Mouse (Mus musculus) MEL (cell line): ENCODE data around the gene Xcr1. TPM values are rescaled to one million over a fixed set of nuclear protein-coding genes. Genes with fewer than 3 reads are reported as not detected.

Source experiments
- DNase-seq: peaks from one replicate; pipeline ENCODE4 v3.0.0; 2011; ENCODE audit warnings: low read depth, low spot score
- H3K27ac ChIP-seq: 2 replicates; pipeline ENCODE4 v1.5.1; 2012; ENCODE audit warnings: low read depth, mild to moderate bottlenecking, control low read depth, low read length, moderate library complexity; ENCODE audit not compliant: control insufficient read depth
- H3K27me3 ChIP-seq, 2 experiments: fragments of 150-350 bp in 1 of 2; sonication (generic) in 1 of 2; 2 replicates each; pipeline ENCODE4 v1.6.1; 2012; ENCODE audit warnings: low read length in 2 of 2, mild to moderate bottlenecking in 2 of 2, improper control_type of control experiment in 1 of 2, moderate library complexity in 1 of 2; ENCODE audit not compliant: insufficient read depth in 2 of 2, control insufficient read depth in 1 of 2
- H3K36me3 ChIP-seq, 2 experiments: 2 replicates each; pipeline ENCODE4 v1.6.1; 2012 to 2014; ENCODE audit warnings: low read length in 2 of 2, improper control_type of control experiment in 1 of 2, inconsistent platforms in 1 of 2, mild to moderate bottlenecking in 1 of 2; ENCODE audit not compliant: insufficient read depth in 2 of 2, control insufficient read depth in 1 of 2
- H3K4me1 ChIP-seq, 2 experiments: fragments of 150-350 bp in 1 of 2; sonication (generic) in 1 of 2; 2 replicates each; pipeline ENCODE4 v1.6.1; 2012; ENCODE audit warnings: low read length in 2 of 2, improper control_type of control experiment in 1 of 2, mild to moderate bottlenecking in 1 of 2; ENCODE audit not compliant: insufficient read depth in 2 of 2, control insufficient read depth in 1 of 2
- H3K4me3 ChIP-seq, 2 experiments: fragments of 150-350 bp in 1 of 2; sonication (generic) in 1 of 2; 2 replicates each; pipeline ENCODE4 v1.5.1; 2012; ENCODE audit warnings: low read depth in 2 of 2, low read length in 2 of 2, mild to moderate bottlenecking in 2 of 2, moderate library complexity in 2 of 2, control low read depth in 1 of 2, improper control_type of control experiment in 1 of 2; ENCODE audit not compliant: control insufficient read depth in 1 of 2, insufficient read depth in 1 of 2
- H3K79me2 ChIP-seq: 2 replicates; pipeline ENCODE4 v1.6.1; 2012; ENCODE audit warnings: mild to moderate bottlenecking, low read length, moderate library complexity; ENCODE audit not compliant: control insufficient read depth, poor library complexity, insufficient read depth
- H3K9ac ChIP-seq: 2 replicates; pipeline ENCODE4 v1.6.1; 2012; ENCODE audit warnings: low read depth, mild to moderate bottlenecking, control low read depth, low read length, moderate library complexity; ENCODE audit not compliant: control insufficient read depth, poor library complexity, severe bottlenecking
- H3K9me3 ChIP-seq: fragments of 150-350 bp; sonication (generic); replicated peaks from 2 replicates; pipeline ENCODE4 v1.6.1; 2012; ENCODE audit warnings: mild to moderate bottlenecking, low read length, improper control_type of control experiment, moderate library complexity; ENCODE audit not compliant: insufficient read depth
- CHD2 ChIP-seq: IDR thresholded peaks from 2 replicates; pipeline ENCODE4 v1.6.1; 2011; ENCODE audit warnings: low read length, improper control_type of control experiment
- E2F4 ChIP-seq: IDR thresholded peaks from 2 replicates; pipeline ENCODE4 v1.6.1; 2011; ENCODE audit warnings: low read depth, low read length, improper control_type of control experiment, borderline replicate concordance
- ELF1 ChIP-seq: IDR thresholded peaks from 2 replicates; pipeline ENCODE4 v1.6.1; 2014; ENCODE audit warnings: low read depth, mild to moderate bottlenecking, inconsistent platforms, low read length, improper control_type of control experiment, moderate library complexity
- JUND ChIP-seq: IDR thresholded peaks from 2 replicates; pipeline ENCODE4 v1.6.1; 2011; ENCODE audit warnings: low read depth, mild to moderate bottlenecking, improper control_type of control experiment, low read length
- MAX ChIP-seq: IDR thresholded peaks from 2 replicates; pipeline ENCODE4 v1.6.1; 2011; ENCODE audit warnings: low read length, improper control_type of control experiment
- MAZ ChIP-seq: IDR thresholded peaks from 2 replicates; pipeline ENCODE4 v1.6.1; 2012; ENCODE audit warnings: low read depth, mild to moderate bottlenecking, inconsistent platforms, low read length, improper control_type of control experiment
- MEF2A ChIP-seq: IDR thresholded peaks from 2 replicates; pipeline ENCODE4 v1.6.1; 2014; ENCODE audit warnings: low read depth, mild to moderate bottlenecking, inconsistent platforms, low read length, improper control_type of control experiment; ENCODE audit not compliant: poor library complexity, insufficient replicate concordance, severe bottlenecking; ENCODE audit errors: extremely low read depth
- MXI1 ChIP-seq: IDR thresholded peaks from 2 replicates; pipeline ENCODE4 v1.6.1; 2011; ENCODE audit warnings: mild to moderate bottlenecking, low read depth, low read length, improper control_type of control experiment
- MYB ChIP-seq: IDR thresholded peaks from 2 replicates; pipeline ENCODE4 v1.6.1; 2011; ENCODE audit warnings: mild to moderate bottlenecking, low read depth, low read length, improper control_type of control experiment
- MYC ChIP-seq: IDR thresholded peaks from 2 replicates; pipeline ENCODE4 v1.6.1; 2011; ENCODE audit warnings: low read depth, mild to moderate bottlenecking, low read length, improper control_type of control experiment, moderate library complexity
- NELFE ChIP-seq: IDR thresholded peaks from 2 replicates; pipeline ENCODE4 v1.6.1; 2011; ENCODE audit warnings: low read depth, low read length, improper control_type of control experiment
- NRF1 ChIP-seq: IDR thresholded peaks from 2 replicates; pipeline ENCODE4 v1.6.1; 2014; ENCODE audit warnings: low read depth, mild to moderate bottlenecking, inconsistent platforms, low read length, improper control_type of control experiment, moderate library complexity; ENCODE audit not compliant: poor library complexity, insufficient read depth, severe bottlenecking
- POLR2A ChIP-seq, 2 experiments: IDR thresholded peaks; 2 replicates each; pipeline ENCODE4 v1.6.1; 2011 to 2012; ENCODE audit warnings: low read length in 2 of 2, mild to moderate bottlenecking in 2 of 2, control low read depth in 1 of 2, improper control_type of control experiment in 1 of 2, low read depth in 1 of 2, moderate library complexity in 1 of 2; ENCODE audit not compliant: control insufficient read depth in 1 of 2, insufficient read depth in 1 of 2, poor library complexity in 1 of 2
- POLR2AphosphoS2 ChIP-seq: IDR thresholded peaks from 2 replicates; pipeline ENCODE4 v1.6.1; 2011; ENCODE audit warnings: low read length, improper control_type of control experiment
- POLR2AphosphoS5 ChIP-seq: IDR thresholded peaks from 2 replicates; pipeline ENCODE4 v1.6.1; 2012; ENCODE audit warnings: low read depth, borderline replicate concordance, mild to moderate bottlenecking, inconsistent platforms, low read length, moderate library complexity, mixed read lengths
- SIN3A ChIP-seq: IDR thresholded peaks from 2 replicates; pipeline ENCODE4 v1.6.1; 2012; ENCODE audit warnings: low read length, improper control_type of control experiment, inconsistent platforms
- SMC3 ChIP-seq: IDR thresholded peaks from 2 replicates; pipeline ENCODE4 v1.6.1; 2011; ENCODE audit warnings: low read depth, low read length, improper control_type of control experiment
- TBP ChIP-seq: IDR thresholded peaks from 2 replicates; pipeline ENCODE4 v1.8.0; 2011; ENCODE audit warnings: low read depth, low read length, improper control_type of control experiment
- TCF12 ChIP-seq: IDR thresholded peaks from 2 replicates; pipeline ENCODE4 v1.6.1; 2014; ENCODE audit warnings: low read depth, mild to moderate bottlenecking, inconsistent platforms, low read length, improper control_type of control experiment, moderate library complexity
- USF2 ChIP-seq, 2 experiments: IDR thresholded peaks; 2 replicates each; pipeline ENCODE4 v1.6.1; 2011 to 2012; ENCODE audit warnings: improper control_type of control experiment in 2 of 2, low read length in 2 of 2, borderline replicate concordance in 1 of 2, inconsistent platforms in 1 of 2, low read depth in 1 of 2, mild to moderate bottlenecking in 1 of 2; ENCODE audit not compliant: insufficient read depth in 1 of 2
- ZC3H11A ChIP-seq: IDR thresholded peaks from 2 replicates; pipeline ENCODE4 v1.6.1; 2012; ENCODE audit warnings: low read depth, mild to moderate bottlenecking, inconsistent platforms, low read length, improper control_type of control experiment
- ZKSCAN1 ChIP-seq: IDR thresholded peaks from 2 replicates; pipeline ENCODE4 v1.6.1; 2012; ENCODE audit warnings: low read depth, mild to moderate bottlenecking, inconsistent platforms, low read length, improper control_type of control experiment, moderate library complexity
- ZMIZ1 ChIP-seq: IDR thresholded peaks from 2 replicates; pipeline ENCODE4 v1.6.1; 2012; ENCODE audit warnings: low read depth, mild to moderate bottlenecking, inconsistent platforms, low read length, improper control_type of control experiment, moderate library complexity
- ZNF384 ChIP-seq: IDR thresholded peaks from 2 replicates; pipeline ENCODE4 v1.6.1; 2012; ENCODE audit warnings: low read depth, mild to moderate bottlenecking, inconsistent platforms, low read length, improper control_type of control experiment
- polyA plus RNA-seq, 2 experiments: library from polyadenylated mRNA; stranded (reverse) in 1 of 2; unstranded in 1 of 2; fragments of >175 nt in 1 of 2; fragments of >200 nt in 1 of 2; gene quantifications; 2 replicates each; pipeline versions ENCODE4 v1.2.1 to v1.2.4; 2012; ENCODE audit warnings: low replicate concordance in 2 of 2, low read depth in 1 of 2; ENCODE audit not compliant: insufficient read length in 2 of 2, insufficient read depth in 1 of 2, missing spikeins in 1 of 2
- total RNA-seq: library from RNA; depleted of rRNA; stranded (reverse); fragments of 300-350 nt; gene quantifications from 2 replicates; pipeline ENCODE4 v1.2.3, GENCODE M21; 2012

Gene Xcr1
- total and polyA plus RNA-seq, 3 experiments = 0.01 TPM; not detected in 2

DNA sequence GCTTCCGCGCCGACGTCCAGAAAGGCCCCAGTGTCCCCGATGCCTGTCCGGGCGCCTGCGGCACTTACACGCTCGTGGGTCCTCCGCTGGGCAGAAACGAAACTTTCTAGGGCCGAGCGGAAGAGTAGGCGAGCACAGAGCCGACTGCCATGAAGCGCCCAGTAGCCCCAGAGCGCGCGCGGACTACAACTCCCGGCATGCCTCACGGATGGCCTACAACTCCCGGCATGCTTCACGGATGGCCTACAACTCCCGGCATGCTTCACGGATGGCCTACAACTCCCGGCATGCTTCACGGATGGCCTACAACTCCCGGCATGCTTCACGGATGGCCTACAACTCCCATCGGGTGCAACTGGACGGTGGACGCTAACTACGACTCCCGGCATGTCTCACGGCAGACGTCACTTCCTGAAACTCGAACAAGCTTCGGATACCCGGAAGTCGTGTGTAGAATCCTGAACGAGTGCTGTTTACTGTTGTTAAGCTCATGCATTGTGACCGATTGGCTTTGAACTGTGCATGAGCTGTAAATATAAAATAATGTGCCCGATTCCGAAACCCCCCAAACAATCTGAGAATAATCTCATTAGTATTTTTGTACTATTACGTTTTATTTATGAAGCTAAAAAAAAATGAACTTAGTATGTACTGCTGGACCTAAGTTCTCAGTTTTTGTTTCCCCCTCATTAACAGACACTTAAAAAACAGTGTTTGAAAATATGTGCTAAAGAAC, 9.9 kb downstream of the Xcr1 start, which contains the start of gene Fyco1 (continued):
- no peak for TF ChIP-seq E2F4
- no peak; the same call in 1 of the 2 replicates for TF ChIP-seq ZNF384
- no peak for TF ChIP-seq USF2 (IDR thresholded peaks at IDR 0.05; ENCODE audit: borderline replicate concordance in 1 of 2, insufficient read depth in 1 of 2, low read depth in 1 of 2, low read length in 2 of 2)
- no peak for TF ChIP-seq SMC3
- TF ChIP-seq POLR2AphosphoS5 = no peak
- no peak for TF ChIP-seq MYB
- no peak for TF ChIP-seq MEF2A
- TF ChIP-seq, all 39 proteins: peak for 17

DNA sequence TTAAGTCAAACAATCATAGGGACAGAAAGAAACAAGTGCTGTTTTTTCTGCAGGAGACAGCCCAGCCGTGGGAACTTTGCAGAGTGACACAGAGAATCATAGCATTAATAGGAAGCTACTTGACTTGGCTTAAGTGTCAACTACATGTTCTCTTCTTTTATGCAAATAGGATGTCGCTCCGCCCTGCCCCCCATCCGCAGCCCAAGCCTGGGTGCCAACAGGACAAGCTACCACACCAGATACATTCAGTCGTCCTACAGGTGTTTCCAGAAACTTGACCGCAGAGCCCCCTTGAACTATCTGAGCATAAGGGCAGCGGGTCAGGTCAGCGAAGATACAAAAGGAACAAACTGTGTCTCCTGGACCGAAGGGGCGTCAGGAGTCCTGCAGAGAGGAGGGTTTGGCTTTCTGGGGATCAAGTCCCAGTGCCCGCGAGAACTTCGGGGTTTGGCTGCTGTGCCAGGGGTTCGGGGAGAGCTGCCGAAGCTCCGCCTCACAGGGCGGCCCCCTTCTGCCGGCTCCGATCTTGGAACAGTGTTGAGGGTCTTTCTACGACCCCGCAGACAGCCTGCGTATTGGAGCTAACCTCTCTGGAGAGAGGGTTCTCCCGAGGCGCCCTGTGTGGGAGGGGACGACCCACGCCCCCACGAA, 10.6 kb downstream of the Xcr1 start:
- peaks cover 3 to 18% of the 10 kb centered on the region in 2 experiments for H3K4me1 ChIP-seq
- no peaks in the 10 kb centered on the region for H3K27me3 ChIP-seq
- no peak for TF ChIP-seq MYC
- TF ChIP-seq TCF12 = no peak
- no peak for TF ChIP-seq ZC3H11A
- peak; percentile 54; the same call in 1 of the 2 replicates for TF ChIP-seq MXI1
- no peak for TF ChIP-seq TBP
- TF ChIP-seq MAZ = 0 out of 2 replicates have a peak, but pooled peaks have one; percentile 49
- TF ChIP-seq JUND = no peak
- peak; percentile 48 for TF ChIP-seq NELFE
- no peak for TF ChIP-seq E2F4
- TF ChIP-seq MEF2A = no peak
- no peak for TF ChIP-seq ELF1
- TF ChIP-seq NRF1 = no peak
- TF ChIP-seq POLR2AphosphoS2 = no peak
- TF ChIP-seq CHD2 = peak; percentile 26; the same call in 1 of the 2 replicates
- peak; percentile 57; the same call in 1 of the 2 replicates for TF ChIP-seq SIN3A
- no peak for TF ChIP-seq MYB
- TF ChIP-seq ZKSCAN1 = no peak
- no peak for TF ChIP-seq ZNF384
- no peak for TF ChIP-seq USF2 (IDR thresholded peaks at IDR 0.05; ENCODE audit: borderline replicate concordance in 1 of 2, insufficient read depth in 1 of 2, low read depth in 1 of 2, low read length in 2 of 2)
- peak; percentile 41 to 51 for TF ChIP-seq POLR2A (IDR thresholded peaks at IDR 0.05; ENCODE audit: control insufficient read depth in 1 of 2, insufficient read depth in 1 of 2, low read depth in 1 of 2, low read length in 2 of 2, poor library complexity in 1 of 2)
- TF ChIP-seq ZMIZ1 = no peak; the same call in 1 of the 2 replicates
- no peak; the same call in 1 of the 2 replicates for TF ChIP-seq MAX
- H3K9ac ChIP-seq = peak overlapping the region; percentile 95
- H3K27ac ChIP-seq = peak overlapping the region; percentile 79
- peak overlapping the region; percentile 68 to 93 for H3K4me3 ChIP-seq
- peak; percentile 92 for DNase-seq
- H3K36me3 ChIP-seq = peaks cover 0 to 17% of the 10 kb centered on the region in 2 experiments; a peak in 2 of 4 replicates
- peaks cover 2% of the 10 kb centered on the region; the same call in 1 of the 2 replicates for H3K79me2 ChIP-seq
- no peaks in the 10 kb centered on the region for H3K9me3 ChIP-seq
